Mouse (Mus musculus): ENCODE results near the gene Cldn18. TPM values are rescaled to one million over a fixed set of nuclear protein-coding genes. Genes with fewer than 3 reads are reported as not detected.

Cldn18 gene
- not detected in 2 replicates for total RNA-seq (2014; fragmentation: Nextera tagmentation)
- total RNA-seq (2017), result 0.27 TPM in 1 of 2 replicates, not detected in the other
- not detected in 2 replicates for polyA plus RNA-seq (2012)

DNA sequence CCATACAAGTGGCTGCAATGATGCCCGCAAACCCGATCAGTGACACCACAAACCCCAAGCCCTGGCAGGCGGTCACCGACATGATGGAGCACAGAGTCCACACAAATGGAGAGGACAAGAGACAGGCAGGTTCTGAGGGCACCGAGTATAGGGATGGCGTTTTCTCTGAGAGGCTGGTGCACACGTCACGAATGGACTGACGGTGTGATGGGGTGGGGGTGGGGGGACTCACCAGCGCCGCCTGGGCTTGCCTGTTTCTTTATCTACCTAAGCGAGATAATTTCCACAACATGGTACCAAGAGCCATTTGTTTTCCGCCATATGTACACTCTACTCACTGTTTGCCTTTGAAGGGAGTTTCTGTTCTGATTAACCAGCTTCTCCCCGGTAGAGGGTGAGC lies at the start of gene Cldn18:
Cldn18 (minus strand) TSS at position 134 of the 400 bp plus-strand sequence.
- no peaks in the 10 kb centered on the region for H3K27me3 ChIP-seq (ENCODE audit: insufficient read depth, low read length)
- no peak for TF ChIP-seq TAL1 (conservative IDR thresholded peaks at IDR 0.05; ENCODE audit: low read depth, low read length)
- TF ChIP-seq GATA1 (IDR thresholded peaks at IDR 0.05; ENCODE audit: borderline replicate concordance, low read length), result no peak
- TF ChIP-seq POLR2AphosphoS5 (IDR thresholded peaks at IDR 0.05; ENCODE audit: insufficient replicate concordance, low read depth, low read length), result no peak
- no peak for TF ChIP-seq GATA2 (IDR thresholded peaks at IDR 0.05; ENCODE audit: borderline replicate concordance, low read depth, low read length)
- TF ChIP-seq CTCF (IDR thresholded peaks at IDR 0.05; ENCODE audit: low read depth, low read length), result no peak
- no peak within 1 kb of the TSS; the same call in 1 of the 2 replicates for H3K4me3 ChIP-seq (ENCODE audit: low read depth, low read length)
- peaks cover 11% of the 10 kb centered on the region for H3K9me3 ChIP-seq (replicated peaks)
- ATAC-seq (ENCODE audit: extremely low read depth, insufficient number of reproducible peaks, low FRiP score, poor library complexity, severe bottlenecking) (no peak), DNase-seq (ENCODE audit: low spot score) (no peak)
- H3K4me1 ChIP-seq (ENCODE audit: insufficient read depth, low read depth, low read length), result no peaks in the 10 kb centered on the region
- no peaks in the 10 kb centered on the region for H3K36me3 ChIP-seq (replicated peaks)

DNA sequence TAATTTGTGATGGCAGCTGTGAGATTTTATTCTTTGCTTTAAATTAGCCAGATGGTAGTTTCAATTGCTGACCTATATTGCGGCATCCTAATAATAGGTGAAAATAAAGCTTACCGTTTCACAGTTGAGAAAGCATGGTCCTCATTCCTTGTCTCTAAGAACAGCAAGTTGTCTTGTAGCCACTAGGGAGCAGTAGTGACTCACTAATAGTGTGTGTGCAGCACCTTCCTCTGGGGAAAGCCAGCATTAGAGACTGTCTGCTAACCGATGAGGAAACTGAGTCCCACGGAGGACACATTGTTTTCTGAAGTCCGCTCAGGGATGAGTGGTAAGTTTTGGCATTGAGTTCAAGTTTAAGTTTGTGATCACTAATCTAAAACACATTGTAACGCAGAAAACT lies 46.5 kb upstream of the Cldn18 start:
- H3K4me1 ChIP-seq (ENCODE audit: insufficient read depth, low read depth, low read length), result no peaks in the 10 kb centered on the region
- no peak overlapping the region for H3K4me3 ChIP-seq (ENCODE audit: low read depth, low read length)
- no peak for DNase-seq (ENCODE audit: low spot score)
- no peak for ATAC-seq (ENCODE audit: extremely low read depth, insufficient number of reproducible peaks, low FRiP score, poor library complexity, severe bottlenecking)
- H3K36me3 ChIP-seq (replicated peaks), result no peaks in the 10 kb centered on the region
- no peaks in the 10 kb centered on the region for H3K27me3 ChIP-seq (ENCODE audit: insufficient read depth, low read length)
- peaks cover 28% of the 10 kb centered on the region for H3K9me3 ChIP-seq (replicated peaks)
- no peak for TF ChIP-seq GATA1 (IDR thresholded peaks at IDR 0.05; ENCODE audit: borderline replicate concordance, low read length)

DNA sequence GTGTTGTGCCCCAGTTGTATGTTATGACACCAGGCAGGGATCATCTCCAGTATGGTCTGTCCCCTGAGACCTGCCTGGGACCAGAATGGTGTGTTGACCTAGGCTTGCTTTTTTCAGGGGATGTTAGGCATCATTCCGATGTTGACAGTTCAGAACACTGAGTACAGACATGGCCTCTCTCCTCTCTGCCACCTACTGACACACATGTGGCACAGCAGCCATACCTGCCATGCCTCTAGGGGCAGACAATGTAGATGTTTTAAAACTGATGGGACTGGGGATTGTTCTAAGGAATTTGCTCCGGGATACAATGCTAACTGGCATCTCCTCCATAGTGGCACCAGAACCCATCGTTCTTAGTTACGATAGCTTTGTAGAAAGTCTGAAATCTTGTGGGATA lies 33.2 kb upstream of the Cldn18 start:
- ATAC-seq (ENCODE audit: extremely low read depth, insufficient number of reproducible peaks, low FRiP score, poor library complexity, severe bottlenecking) (no peak), DNase-seq (ENCODE audit: low spot score) (no peak)
- Histone ChIP-seq H3K9me3 (replicated peaks) (peaks cover 41% of the 10 kb centered on the region), H3K27me3 (ENCODE audit: insufficient read depth, low read length) (no peaks in the 10 kb centered on the region), H3K36me3 (replicated peaks) (no peaks in the 10 kb centered on the region), H3K4me3 (ENCODE audit: low read depth, low read length) (no peak overlapping the region), H3K4me1 (ENCODE audit: insufficient read depth, low read depth, low read length) (no peaks in the 10 kb centered on the region)
- no peak for TF ChIP-seq CTCF (IDR thresholded peaks at IDR 0.05; ENCODE audit: low read depth, low read length)
- no peak for TF ChIP-seq TAL1 (conservative IDR thresholded peaks at IDR 0.05; ENCODE audit: low read depth, low read length)

DNA sequence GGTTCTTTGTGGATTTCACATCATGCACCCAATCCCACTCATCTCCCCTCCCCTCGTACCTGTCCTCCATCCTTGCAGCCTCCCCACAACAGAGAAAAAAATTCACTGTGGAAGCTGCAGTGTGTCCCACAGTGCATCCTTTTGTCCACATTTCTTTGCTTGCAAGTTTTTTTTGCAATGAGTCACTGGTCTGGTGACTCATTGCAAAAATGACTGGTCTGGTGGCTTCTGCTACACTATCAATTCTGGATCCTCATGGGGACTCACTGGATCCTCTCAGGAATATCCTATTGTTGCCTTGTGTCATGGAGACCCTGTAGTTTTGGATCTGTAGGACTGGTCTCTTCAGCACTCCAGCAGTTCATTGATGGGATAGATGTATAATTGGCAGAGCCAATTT lies 31.2 kb upstream of the Cldn18 start:
- no peaks in the 10 kb centered on the region for H3K27me3 ChIP-seq (ENCODE audit: insufficient read depth, low read length)
- peaks cover 46% of the 10 kb centered on the region for H3K9me3 ChIP-seq (replicated peaks)
- H3K4me1 ChIP-seq (ENCODE audit: insufficient read depth, low read depth, low read length), result no peaks in the 10 kb centered on the region
- no peak for TF ChIP-seq CTCF (IDR thresholded peaks at IDR 0.05; ENCODE audit: low read depth, low read length)
- TF ChIP-seq GATA1 (IDR thresholded peaks at IDR 0.05; ENCODE audit: borderline replicate concordance, low read length), result no peak
- TF ChIP-seq GATA2 (IDR thresholded peaks at IDR 0.05; ENCODE audit: borderline replicate concordance, low read depth, low read length), result no peak
- TF ChIP-seq POLR2AphosphoS5 (IDR thresholded peaks at IDR 0.05; ENCODE audit: insufficient replicate concordance, low read depth, low read length), result no peak
- no peak for TF ChIP-seq TAL1 (conservative IDR thresholded peaks at IDR 0.05; ENCODE audit: low read depth, low read length)
- no peak for DNase-seq (ENCODE audit: low spot score)
- no peak overlapping the region for H3K4me3 ChIP-seq (ENCODE audit: low read depth, low read length)
- no peaks in the 10 kb centered on the region for H3K36me3 ChIP-seq (replicated peaks)
- ATAC-seq (ENCODE audit: extremely low read depth, insufficient number of reproducible peaks, low FRiP score, poor library complexity, severe bottlenecking), result no peak

DNA sequence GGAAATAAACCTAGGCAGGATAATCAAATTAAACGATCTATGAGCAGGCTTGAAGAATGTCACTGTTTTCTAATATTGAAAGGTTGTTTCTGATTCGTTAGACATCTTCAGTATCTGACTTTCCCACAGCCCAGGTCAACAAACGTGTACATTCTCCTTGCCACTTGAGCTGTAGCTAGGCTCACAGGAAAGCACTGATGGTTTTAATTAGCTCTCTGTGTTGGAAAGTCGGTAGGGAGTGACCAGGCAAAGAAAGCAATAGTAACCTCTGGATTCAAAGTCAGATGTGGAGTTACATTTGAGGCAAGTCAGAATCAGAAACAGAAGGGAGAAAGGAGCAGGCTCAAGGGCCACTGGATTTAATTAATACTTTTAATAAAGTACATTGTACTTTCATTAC lies 30.7 kb upstream of the Cldn18 start:
- no peaks in the 10 kb centered on the region for H3K27me3 ChIP-seq (ENCODE audit: insufficient read depth, low read length)
- DNase-seq (ENCODE audit: low spot score), result no peak
- no peak overlapping the region for H3K4me3 ChIP-seq (ENCODE audit: low read depth, low read length)
- no peaks in the 10 kb centered on the region for H3K4me1 ChIP-seq (ENCODE audit: insufficient read depth, low read depth, low read length)
- ATAC-seq (ENCODE audit: extremely low read depth, insufficient number of reproducible peaks, low FRiP score, poor library complexity, severe bottlenecking), result no peak
- TF ChIP-seq CTCF (IDR thresholded peaks at IDR 0.05; ENCODE audit: low read depth, low read length) (no peak), POLR2AphosphoS5 (IDR thresholded peaks at IDR 0.05; ENCODE audit: insufficient replicate concordance, low read depth, low read length) (no peak), GATA2 (IDR thresholded peaks at IDR 0.05; ENCODE audit: borderline replicate concordance, low read depth, low read length) (no peak)
- H3K9me3 ChIP-seq (replicated peaks), result peaks cover 46% of the 10 kb centered on the region
- no peaks in the 10 kb centered on the region for H3K36me3 ChIP-seq (replicated peaks)

DNA sequence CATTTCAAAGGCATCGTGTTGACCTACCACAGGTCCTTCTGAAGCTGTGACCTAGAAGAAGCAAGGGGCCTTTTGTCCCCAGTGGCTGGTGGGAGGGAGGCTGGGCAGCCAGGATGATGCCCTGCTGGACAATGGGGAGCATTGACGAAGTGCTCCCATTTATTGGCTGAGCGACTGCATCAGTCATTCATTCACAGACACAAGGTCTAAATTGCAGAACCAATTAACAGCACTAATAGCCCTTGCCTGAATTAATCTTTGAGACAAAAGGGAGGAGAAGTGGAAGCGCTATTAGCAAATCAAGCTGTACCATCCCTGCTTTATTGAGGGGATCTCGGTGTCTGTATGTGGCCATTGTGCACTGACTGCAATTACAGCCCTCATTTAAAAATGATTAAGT lies 27.5 kb upstream of the Cldn18 start:
- H3K27me3 ChIP-seq (ENCODE audit: insufficient read depth, low read length), result no peaks in the 10 kb centered on the region
- H3K9me3 ChIP-seq (replicated peaks), result peaks cover 36% of the 10 kb centered on the region
- ATAC-seq (ENCODE audit: extremely low read depth, insufficient number of reproducible peaks, low FRiP score, poor library complexity, severe bottlenecking), result no peak; the same call in 1 of the 2 replicates
- H3K4me1 ChIP-seq (ENCODE audit: insufficient read depth, low read depth, low read length), result no peaks in the 10 kb centered on the region
- TF ChIP-seq TAL1 (conservative IDR thresholded peaks at IDR 0.05; ENCODE audit: low read depth, low read length) (no peak), GATA2 (IDR thresholded peaks at IDR 0.05; ENCODE audit: borderline replicate concordance, low read depth, low read length) (no peak), CTCF (IDR thresholded peaks at IDR 0.05; ENCODE audit: low read depth, low read length) (no peak), GATA1 (IDR thresholded peaks at IDR 0.05; ENCODE audit: borderline replicate concordance, low read length) (no peak), POLR2AphosphoS5 (IDR thresholded peaks at IDR 0.05; ENCODE audit: insufficient replicate concordance, low read depth, low read length) (no peak)
- no peak overlapping the region for H3K4me3 ChIP-seq (ENCODE audit: low read depth, low read length)
- H3K36me3 ChIP-seq (replicated peaks), result no peaks in the 10 kb centered on the region
- no peak for DNase-seq (ENCODE audit: low spot score)

DNA sequence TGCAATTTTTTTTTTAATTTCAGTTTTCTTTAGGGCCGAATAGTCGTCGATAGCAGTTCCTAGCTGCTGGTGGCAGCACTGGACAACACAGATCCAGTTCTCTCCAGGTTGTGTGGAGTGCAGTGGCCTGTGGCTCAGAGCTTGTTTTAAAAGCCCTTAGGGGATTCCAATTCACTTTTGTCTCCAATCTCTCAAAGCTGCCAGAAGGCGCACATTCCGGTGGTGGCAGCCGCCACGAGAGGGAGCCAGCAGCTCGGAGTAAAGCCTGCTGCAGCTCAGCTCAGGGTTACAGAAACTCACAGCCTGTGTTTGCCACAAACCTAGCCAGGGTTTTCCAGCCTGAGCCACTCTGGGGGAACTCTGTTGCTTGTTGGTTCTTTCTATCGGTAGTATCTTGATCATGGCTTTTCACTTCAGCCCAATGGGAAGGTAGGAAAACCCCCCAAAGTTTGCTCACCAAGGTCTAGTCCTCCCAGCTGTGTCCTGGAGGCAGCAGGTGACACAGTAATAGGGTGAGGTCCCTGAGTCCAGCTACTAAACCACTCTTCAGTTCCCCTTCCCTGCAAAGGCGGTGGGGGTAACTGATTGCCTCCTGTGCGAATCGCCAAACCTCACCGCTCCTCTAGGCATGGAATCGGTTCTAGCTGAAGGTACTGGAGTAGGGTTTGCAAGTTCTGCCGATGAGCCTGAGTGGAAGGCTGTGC lies 13.0 kb upstream of the Cldn18 start:
- Histone ChIP-seq H3K4me1 (ENCODE audit: insufficient read depth, low read depth, low read length) (no peaks in the 10 kb centered on the region), H3K36me3 (replicated peaks) (no peaks in the 10 kb centered on the region), H3K27me3 (ENCODE audit: insufficient read depth, low read length) (no peaks in the 10 kb centered on the region), H3K4me3 (ENCODE audit: low read depth, low read length) (no peak overlapping the region), H3K9me3 (replicated peaks) (peaks cover 13% of the 10 kb centered on the region)
- DNase-seq (ENCODE audit: low spot score), result no peak
- no peak for ATAC-seq (ENCODE audit: extremely low read depth, insufficient number of reproducible peaks, low FRiP score, poor library complexity, severe bottlenecking)
- TF ChIP-seq POLR2AphosphoS5 (IDR thresholded peaks at IDR 0.05; ENCODE audit: insufficient replicate concordance, low read depth, low read length) (no peak), TAL1 (conservative IDR thresholded peaks at IDR 0.05; ENCODE audit: low read depth, low read length) (no peak), GATA1 (IDR thresholded peaks at IDR 0.05; ENCODE audit: borderline replicate concordance, low read length) (no peak), CTCF (IDR thresholded peaks at IDR 0.05; ENCODE audit: low read depth, low read length) (no peak), GATA2 (IDR thresholded peaks at IDR 0.05; ENCODE audit: borderline replicate concordance, low read depth, low read length) (no peak)
